Mouse (Mus musculus) limb, embryonic 11.5 days (tissue): ENCODE data around the gene Tap1. TPM values are rescaled to one million over a fixed set of nuclear protein-coding genes. Genes with fewer than 3 reads are reported as not detected.

Experiments used
- ATAC-seq: fragments of 200-750 bp; cut with Nextera tagmentation; 2 replicates; pipeline ENCODE4 v1.8.0; 2017; ENCODE audit warnings: low read depth; ENCODE audit not compliant: insufficient number of reproducible peaks, low FRiP score, low TSS enrichment
- DNase-seq: peaks from one replicate; pipeline ENCODE4 v3.0.0-alpha.2; 2015; ENCODE audit warnings: low spot score
- H3K27ac ChIP-seq: fragments of 300-500 bp; sonication (generic); replicated peaks from 2 replicates; pipeline ENCODE4 v1.5.1; 2014; ENCODE audit warnings: low read depth, mild to moderate bottlenecking, low read length
- H3K27me3 ChIP-seq: fragments of 300-500 bp; sonication (generic); 2 replicates; pipeline ENCODE4 v1.6.1; 2014; ENCODE audit warnings: mild to moderate bottlenecking, low read length, mixed read lengths; ENCODE audit not compliant: control insufficient read depth, insufficient read depth
- H3K36me3 ChIP-seq: fragments of 300-500 bp; sonication (generic); 2 replicates; pipeline ENCODE4 v1.6.1; 2014; ENCODE audit warnings: mild to moderate bottlenecking, low read length, moderate library complexity, mixed read lengths; ENCODE audit not compliant: control insufficient read depth, insufficient read depth
- H3K4me1 ChIP-seq: fragments of 300-500 bp; sonication (generic); 2 replicates; pipeline ENCODE4 v1.6.1; 2014; ENCODE audit warnings: low read length, mixed read lengths; ENCODE audit not compliant: control insufficient read depth, insufficient read depth
- H3K4me2 ChIP-seq: fragments of 300-500 bp; sonication (generic); 2 replicates; pipeline ENCODE4 v1.6.1; 2014; ENCODE audit warnings: low read depth, mild to moderate bottlenecking, moderate library complexity; ENCODE audit not compliant: severe bottlenecking
- H3K4me3 ChIP-seq: fragments of 300-500 bp; sonication (generic); 2 replicates; pipeline ENCODE4 v1.5.1; 2014; ENCODE audit warnings: low read depth, low read length
- H3K9ac ChIP-seq: fragments of 300-500 bp; sonication (generic); 2 replicates; pipeline ENCODE4 v1.6.1; 2014; ENCODE audit warnings: mild to moderate bottlenecking, low read length
- H3K9me3 ChIP-seq: fragments of 300-500 bp; sonication (generic); 2 replicates; pipeline ENCODE4 v1.6.1; 2016; ENCODE audit warnings: low read length; ENCODE audit not compliant: control insufficient read depth
- WGBS: fragments of 180-500 bp; shearing (Covaris S2); extraction: QIAGEN DNeasy Blood & Tissue Kit; methylation state at CpG from one replicate; pipeline ENCODE4 v1.1.7; 2014; 5-methylcytosine and 5-hydroxymethylcytosine counted together
- polyA plus RNA-seq: library from polyadenylated mRNA; unstranded; fragments of >200 nt; fragmentation: Nextera tagmentation; extraction: Ambion mirVana; gene quantifications from 2 replicates; pipeline ENCODE4 v1.2.1, GENCODE M21; 2014

The Tap1 gene
- polyA plus RNA-seq, 1 experiment from 2014 or later = 2.4 TPM

DNA sequence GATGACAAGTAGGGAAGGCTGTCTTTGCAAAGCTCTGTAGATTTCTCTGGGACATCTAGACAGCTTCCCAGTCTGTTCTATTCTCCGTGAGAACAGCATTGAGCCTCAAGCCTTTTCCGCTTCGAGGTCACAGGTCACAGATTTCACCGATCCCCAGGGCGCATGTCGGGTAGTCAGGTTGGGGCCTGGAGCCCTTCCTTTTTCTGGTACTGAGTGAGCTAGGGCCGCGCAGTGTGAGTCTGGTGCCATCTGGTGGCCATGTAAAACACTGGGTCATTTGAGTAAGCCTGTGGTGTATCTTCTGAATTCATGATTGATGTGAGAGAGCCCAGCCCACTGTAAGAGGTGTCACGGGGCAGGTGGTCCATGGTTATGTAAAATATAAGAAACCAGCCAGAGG, 47.6 kb downstream of the Tap1 start:
- DNase-seq (peak; percentile 62), ATAC-seq (0 out of 2 replicates have a peak, but pooled peaks have one; percentile 39)
- no peaks in the 10 kb centered on the region for H3K4me1 ChIP-seq
- H3K27me3 ChIP-seq = no peaks in the 10 kb centered on the region
- no peak overlapping the region for H3K4me2 ChIP-seq
- 50% methylated on average over 9 of the region's 9 CpGs for WGBS
- no peak overlapping the region for H3K4me3 ChIP-seq
- no peaks in the 10 kb centered on the region for H3K36me3 ChIP-seq
- no peak overlapping the region for H3K9ac ChIP-seq
- no peak overlapping the region for H3K27ac ChIP-seq
- no peaks in the 10 kb centered on the region for H3K9me3 ChIP-seq

DNA sequence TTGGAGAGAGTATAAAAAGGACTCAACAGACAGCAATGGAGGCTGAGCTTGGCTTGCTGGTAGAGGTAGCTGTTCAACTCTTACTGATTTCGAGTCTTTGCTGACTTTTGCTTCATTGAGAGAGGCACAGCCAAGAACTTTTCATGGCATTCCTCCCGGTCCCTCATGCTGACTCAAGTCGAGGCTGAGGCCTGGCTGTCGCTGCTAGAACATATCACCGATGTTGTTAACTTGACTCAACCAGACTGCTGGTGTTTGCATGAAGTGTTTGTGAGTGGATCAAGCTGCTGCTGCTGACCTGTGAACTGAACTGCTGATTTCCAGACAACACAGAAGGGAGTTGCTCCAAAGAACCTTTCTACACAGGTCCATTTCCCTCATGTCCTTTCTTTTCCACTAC, 49.3 kb downstream of the Tap1 start:
- Histone ChIP-seq H3K4me3 (no peak overlapping the region), H3K9me3 (no peaks in the 10 kb centered on the region), H3K9ac (no peak overlapping the region), H3K4me2 (no peak overlapping the region), H3K4me1 (no peaks in the 10 kb centered on the region), H3K27ac (no peak overlapping the region), H3K27me3 (no peaks in the 10 kb centered on the region), H3K36me3 (no peaks in the 10 kb centered on the region)
- 89% methylated on average over 5 of the region's 5 CpGs for WGBS
- DNase-seq = no peak
- ATAC-seq = no peak

GRCm38 (mm10) chr17:34237741-34238140, 50.4 kb downstream of the Tap1 start:
- no peaks in the 10 kb centered on the region for H3K9me3 ChIP-seq
- ATAC-seq = no peak
- 81% methylated on average over 3 of the region's 3 CpGs for WGBS

DNA sequence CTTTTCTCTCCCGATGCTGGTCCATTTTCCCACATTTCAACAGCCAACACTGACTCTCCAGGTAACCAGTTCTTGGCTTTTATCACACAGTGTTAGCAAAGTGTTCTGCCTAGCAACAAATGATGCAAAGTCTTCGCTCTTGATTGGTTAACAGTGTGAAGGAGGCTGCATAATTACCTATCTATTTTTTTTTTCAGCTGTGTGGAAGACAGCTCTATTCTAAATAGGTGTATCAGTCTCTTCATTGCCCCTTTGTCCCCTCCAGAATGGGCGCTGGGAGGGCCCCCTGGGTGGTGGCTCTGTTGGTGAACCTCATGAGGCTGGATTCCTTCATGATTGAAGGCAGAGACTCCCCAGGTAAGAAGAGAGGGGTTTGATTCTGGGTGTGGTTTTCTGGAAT, 51.4 kb downstream of the Tap1 start, which contains the start of gene H2-Ob:
TSS of gene H2-Ob (plus strand) at position 198 of the 400 bp plus-strand sequence.
- Histone ChIP-seq H3K27ac (no peak within 1 kb of the TSS), H3K4me3 (no peak within 1 kb of the TSS), H3K27me3 (no peaks in the 10 kb centered on the region), H3K4me1 (no peaks in the 10 kb centered on the region), H3K9ac (no peak within 1 kb of the TSS), H3K9me3 (no peaks in the 10 kb centered on the region), H3K36me3 (no peaks in the 10 kb centered on the region), H3K4me2 (no peak within 1 kb of the TSS)
- ATAC-seq (no peak), DNase-seq (no peak)
- WGBS = 61% methylated on average over 3 of the region's 3 CpGs

More at GRCm38 (mm10) chr17:34237741-34238140, 50.4 kb downstream of the Tap1 start:
- H3K4me2 ChIP-seq = no peak overlapping the region
- H3K27ac ChIP-seq = no peak overlapping the region
- H3K36me3 ChIP-seq = no peaks in the 10 kb centered on the region
- no peak overlapping the region for H3K4me3 ChIP-seq
- H3K27me3 ChIP-seq = no peaks in the 10 kb centered on the region
- no peak for DNase-seq
- H3K9ac ChIP-seq = no peak overlapping the region
- H3K4me1 ChIP-seq = no peaks in the 10 kb centered on the region

GRCm38 (mm10) chr17:34239601-34240041, 52.3 kb downstream of the Tap1 start:
- H3K4me2 ChIP-seq = no peak overlapping the region
- H3K27me3 ChIP-seq = no peaks in the 10 kb centered on the region
- no peaks in the 10 kb centered on the region for H3K4me1 ChIP-seq
- H3K9me3 ChIP-seq = no peaks in the 10 kb centered on the region
- DNase-seq (no peak), ATAC-seq (no peak)
- no peak overlapping the region for H3K4me3 ChIP-seq
- 71% methylated on average over 10 of the region's 10 CpGs for WGBS
- H3K27ac ChIP-seq = no peak overlapping the region
- H3K9ac ChIP-seq = no peak overlapping the region
- no peaks in the 10 kb centered on the region for H3K36me3 ChIP-seq

GRCm38 (mm10) chr17:34240366-34240765, 53.0 kb downstream of the Tap1 start:
- 65% methylated on average over 3 of the region's 3 CpGs for WGBS
- no peaks in the 10 kb centered on the region for H3K4me1 ChIP-seq
- ATAC-seq = no peak

DNA sequence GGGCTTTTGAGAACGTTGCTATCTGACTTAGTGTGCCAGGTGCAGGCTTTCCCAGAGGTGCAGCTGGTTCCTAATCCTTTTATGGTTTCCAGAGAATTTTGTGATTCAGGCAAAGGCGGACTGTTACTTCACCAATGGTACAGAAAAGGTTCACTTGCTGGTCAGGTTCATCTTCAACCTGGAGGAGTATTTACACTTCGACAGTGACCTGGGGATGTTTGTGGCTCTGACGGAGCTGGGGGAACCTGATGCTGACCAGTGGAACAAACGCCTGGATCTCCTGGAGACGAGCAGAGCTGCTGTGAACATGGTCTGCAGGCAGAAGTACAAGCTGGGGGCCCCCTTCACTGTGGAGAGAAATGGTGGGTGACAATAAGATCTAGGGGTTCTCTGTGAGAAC, 53.6 kb downstream of the Tap1 start:
- 75% methylated on average over 6 of the region's 6 CpGs for WGBS
- DNase-seq = no peak
- no peak for ATAC-seq

More at GRCm38 (mm10) chr17:34240366-34240765, 53.0 kb downstream of the Tap1 start:
- no peaks in the 10 kb centered on the region for H3K36me3 ChIP-seq
- no peaks in the 10 kb centered on the region for H3K9me3 ChIP-seq
- H3K4me2 ChIP-seq = no peak overlapping the region
- no peak overlapping the region for H3K27ac ChIP-seq
- H3K27me3 ChIP-seq = no peaks in the 10 kb centered on the region
- no peak overlapping the region for H3K9ac ChIP-seq
- no peak overlapping the region for H3K4me3 ChIP-seq
- no peak for DNase-seq

GRCm38 (mm10) chr17:34244656-34245055, 57.3 kb downstream of the Tap1 start:
- no peak overlapping the region for H3K27ac ChIP-seq
- DNase-seq (no peak), ATAC-seq (no peak)
- no peak overlapping the region for H3K4me3 ChIP-seq
- WGBS = 81% methylated on average over 4 of the region's 4 CpGs
- H3K36me3 ChIP-seq = no peaks in the 10 kb centered on the region
- no peaks in the 10 kb centered on the region for H3K4me1 ChIP-seq
- no peak overlapping the region for H3K4me2 ChIP-seq
- no peaks in the 10 kb centered on the region for H3K27me3 ChIP-seq
- H3K9ac ChIP-seq = no peak overlapping the region
- no peaks in the 10 kb centered on the region for H3K9me3 ChIP-seq

More for the DNA sequence above, 53.6 kb downstream of the Tap1 start:
- Histone ChIP-seq H3K4me2 (no peak overlapping the region), H3K36me3 (no peaks in the 10 kb centered on the region), H3K27ac (no peak overlapping the region), H3K4me3 (no peak overlapping the region), H3K9me3 (no peaks in the 10 kb centered on the region), H3K4me1 (no peaks in the 10 kb centered on the region), H3K9ac (no peak overlapping the region), H3K27me3 (no peaks in the 10 kb centered on the region)
